ENCODE assay signal across 16 mouse cellular contexts in genomic region chr16:78019605-78020285, GRCm38 (mm10).
A peak's percentile ranks its signal among the peaks of the same experiment; 100 is the strongest.
DNase-seq lines count a peak whose midpoint lies in the region; ATAC-seq lines count a peak whose summit lies in the region.
"Had no signal": no experiment of that assay in that cellular context is flagged by ENCODE, and none has a peak within 500 bp of the region (broad histone marks: within the 10 kb centered on the region; RNA-seq: fewer than 3 reads in every experiment).

No protein-coding gene starts in this region.

- peak overlapping the region; percentile 7; the same call in 1 of the 2 replicates for H3K27ac ChIP-seq in hindbrain, embryonic 12.5 days
- H3K27ac ChIP-seq in hindbrain, embryonic 11.5 days (ENCODE audit: low read depth, low read length), result no peak overlapping the region
- peak overlapping the region; percentile 59; the same call in 1 of the 2 replicates for H3K27ac ChIP-seq in forebrain, embryonic 14.5 days (ENCODE audit: low read depth, low read length)
- H3K27ac ChIP-seq in midbrain, embryonic 15.5 days, result peak overlapping the region; percentile 62
- H3K27ac ChIP-seq in intestine, embryonic 16.5 days (ENCODE audit: low read length), result no peak overlapping the region
- no peak overlapping the region for H3K27ac ChIP-seq in liver, embryonic 12.5 days
- H3K27ac ChIP-seq: macrophage had no signal

- no peaks in the 10 kb centered on the region for H3K4me1 ChIP-seq in hindbrain, embryonic 12.5 days
- H3K4me1 ChIP-seq in hindbrain, embryonic 11.5 days (replicated peaks; ENCODE audit: control insufficient read depth, insufficient read depth, low read length), result no peaks in the 10 kb centered on the region
- no peaks in the 10 kb centered on the region; the same call in 1 of the 2 replicates for H3K4me1 ChIP-seq in forebrain, embryonic 14.5 days (ENCODE audit: control insufficient read depth, insufficient read depth, low read length)
- peaks cover 10% of the 10 kb centered on the region; the same call in 1 of the 2 replicates for H3K4me1 ChIP-seq in midbrain, embryonic 15.5 days
- no peaks in the 10 kb centered on the region for H3K4me1 ChIP-seq in intestine, embryonic 16.5 days (ENCODE audit: control insufficient read depth, insufficient read depth, low read length)
- H3K4me1 ChIP-seq in liver, embryonic 12.5 days, result no peaks in the 10 kb centered on the region

- H3K4me2 ChIP-seq in hindbrain, embryonic 12.5 days (replicated peaks), result no peak overlapping the region
- H3K4me2 ChIP-seq in hindbrain, embryonic 11.5 days (replicated peaks; ENCODE audit: low read depth, low read length), result no peak overlapping the region
- H3K4me2 ChIP-seq in forebrain, embryonic 14.5 days (ENCODE audit: low read length), result 0 out of 2 replicates have a peak overlapping the region, but pooled peaks have one; percentile 1
- H3K4me2 ChIP-seq in midbrain, embryonic 15.5 days, result 0 out of 2 replicates have a peak overlapping the region, but pooled peaks have one; percentile 6
- no peak overlapping the region for H3K4me2 ChIP-seq in intestine, embryonic 16.5 days (ENCODE audit: low read depth, low read length)
- no peak overlapping the region for H3K4me2 ChIP-seq in liver, embryonic 12.5 days
- H3K4me2 ChIP-seq: lung, embryonic 14.5 days had no signal

- 50% methylated on average over 8 of the region's 8 CpGs for WGBS in hindbrain, embryonic 12.5 days
- WGBS in hindbrain, embryonic 11.5 days, result 73% methylated on average over 8 of the region's 8 CpGs
- 18% methylated on average over 8 of the region's 8 CpGs for WGBS in forebrain, embryonic 14.5 days
- 34% methylated on average over 8 of the region's 8 CpGs for WGBS in midbrain, embryonic 15.5 days
- 67% methylated on average over 8 of the region's 8 CpGs for WGBS in intestine, embryonic 16.5 days
- 53% methylated on average over 8 of the region's 8 CpGs for WGBS in liver, embryonic 12.5 days (ENCODE audit: insufficient replicate concordance)

- DNase-seq in hindbrain, embryonic 11.5 days (ENCODE audit: low spot score), result no peak
- peak; percentile 66 for DNase-seq in Muller cell, postnatal 12 days (ENCODE audit: inconsistent ontology term)
- DNase-seq in forebrain, embryonic 14.5 days (ENCODE audit: low spot score), result peak; percentile 83
- no peak for DNase-seq in embryo, embryonic 9.5 days (ENCODE audit: extremely low spot score)
- DNase-seq: cerebellum, adult 11-12 months; kidney, adult 9 months; liver; lung, embryonic 14.5 days; right cerebral cortex, postnatal 25 days; thymus, postnatal 4 days had no signal

- H3K4me3 ChIP-seq in hindbrain, embryonic 12.5 days, result no peak overlapping the region
- no peak overlapping the region for H3K4me3 ChIP-seq in hindbrain, embryonic 11.5 days (ENCODE audit: low read depth, low read length)
- H3K4me3 ChIP-seq in forebrain, embryonic 14.5 days (ENCODE audit: low read depth, low read length), result no peak overlapping the region
- no peak overlapping the region for H3K4me3 ChIP-seq in midbrain, embryonic 15.5 days
- no peak overlapping the region for H3K4me3 ChIP-seq in intestine, embryonic 16.5 days (ENCODE audit: low read length)
- H3K4me3 ChIP-seq in liver, embryonic 12.5 days, result no peak overlapping the region

- H3K9ac ChIP-seq in hindbrain, embryonic 12.5 days, result no peak overlapping the region
- no peak overlapping the region for H3K9ac ChIP-seq in hindbrain, embryonic 11.5 days (ENCODE audit: low read depth, low read length)
- H3K9ac ChIP-seq in forebrain, embryonic 14.5 days (ENCODE audit: low read length), result no peak overlapping the region
- no peak overlapping the region for H3K9ac ChIP-seq in midbrain, embryonic 15.5 days
- H3K9ac ChIP-seq in intestine, embryonic 16.5 days (ENCODE audit: low read depth, low read length), result no peak overlapping the region
- no peak overlapping the region for H3K9ac ChIP-seq in liver, embryonic 12.5 days
- H3K9ac ChIP-seq: lung, embryonic 14.5 days had no signal

- H3K36me3 ChIP-seq in hindbrain, embryonic 12.5 days, result no peaks in the 10 kb centered on the region
- no peaks in the 10 kb centered on the region for H3K36me3 ChIP-seq in hindbrain, embryonic 11.5 days (ENCODE audit: control insufficient read depth, insufficient read depth, low read length)
- H3K36me3 ChIP-seq in forebrain, embryonic 14.5 days (ENCODE audit: control insufficient read depth, insufficient read depth, low read length), result no peaks in the 10 kb centered on the region
- no peaks in the 10 kb centered on the region for H3K36me3 ChIP-seq in midbrain, embryonic 15.5 days (replicated peaks)
- H3K36me3 ChIP-seq in intestine, embryonic 16.5 days (ENCODE audit: control insufficient read depth, insufficient read depth, low read length), result no peaks in the 10 kb centered on the region
- no peaks in the 10 kb centered on the region for H3K36me3 ChIP-seq in liver, embryonic 12.5 days

- ATAC-seq in hindbrain, embryonic 12.5 days (ENCODE audit: low FRiP score), result peak; percentile 66; the same call in 1 of the 2 replicates
- no peak for ATAC-seq in hindbrain, embryonic 11.5 days (ENCODE audit: low FRiP score)
- peak; percentile 91 for ATAC-seq in forebrain, embryonic 14.5 days
- ATAC-seq in midbrain, embryonic 15.5 days (replicated peaks), result peak; percentile 80
- ATAC-seq in intestine, embryonic 16.5 days, result no peak
- ATAC-seq in liver, embryonic 12.5 days, result no peak
- ATAC-seq: Patski had no signal

- no peaks in the 10 kb centered on the region for H3K27me3 ChIP-seq in hindbrain, embryonic 12.5 days
- no peaks in the 10 kb centered on the region for H3K27me3 ChIP-seq in hindbrain, embryonic 11.5 days (ENCODE audit: control insufficient read depth, insufficient read depth, low read length)
- H3K27me3 ChIP-seq in forebrain, embryonic 14.5 days (replicated peaks; ENCODE audit: control insufficient read depth, insufficient read depth, low read length), result no peaks in the 10 kb centered on the region
- H3K27me3 ChIP-seq in midbrain, embryonic 15.5 days (replicated peaks), result no peaks in the 10 kb centered on the region
- no peaks in the 10 kb centered on the region for H3K27me3 ChIP-seq in intestine, embryonic 16.5 days (replicated peaks; ENCODE audit: control insufficient read depth, insufficient read depth, low read length)
- H3K27me3 ChIP-seq in liver, embryonic 12.5 days (replicated peaks), result no peaks in the 10 kb centered on the region

- H3K9me3 ChIP-seq in hindbrain, embryonic 12.5 days (replicated peaks), result no peaks in the 10 kb centered on the region
- no peaks in the 10 kb centered on the region for H3K9me3 ChIP-seq in hindbrain, embryonic 11.5 days (ENCODE audit: control insufficient read depth, low read length)
- H3K9me3 ChIP-seq in forebrain, embryonic 14.5 days (replicated peaks; ENCODE audit: control insufficient read depth, low read length), result no peaks in the 10 kb centered on the region
- no peaks in the 10 kb centered on the region for H3K9me3 ChIP-seq in midbrain, embryonic 15.5 days
- H3K9me3 ChIP-seq in intestine, embryonic 16.5 days (ENCODE audit: control insufficient read depth, low read length), result no peaks in the 10 kb centered on the region
- H3K9me3 ChIP-seq in liver, embryonic 12.5 days (replicated peaks), result no peaks in the 10 kb centered on the region

Comparison
In these comparisons a context has a peak if more than half of its experiments do, and no peak if none do; other contexts are left out.
1. ATAC-seq: peak in hindbrain, embryonic 12.5 days (single experiment), forebrain, embryonic 14.5 days (single experiment) and midbrain, embryonic 15.5 days (single experiment); none in hindbrain, embryonic 11.5 days (single experiment), intestine, embryonic 16.5 days (single experiment) and liver, embryonic 12.5 days (single experiment).
2. H3K27ac ChIP-seq: peak in hindbrain, embryonic 12.5 days (single experiment), forebrain, embryonic 14.5 days (single experiment) and midbrain, embryonic 15.5 days (single experiment); none in hindbrain, embryonic 11.5 days (single experiment), intestine, embryonic 16.5 days (single experiment) and liver, embryonic 12.5 days (single experiment).
3. H3K4me2 ChIP-seq: peak in forebrain, embryonic 14.5 days (single experiment) and midbrain, embryonic 15.5 days (single experiment); none in hindbrain, embryonic 12.5 days (single experiment), hindbrain, embryonic 11.5 days (single experiment), intestine, embryonic 16.5 days (single experiment) and liver, embryonic 12.5 days (single experiment).
4. DNase-seq: peak in Muller cell, postnatal 12 days (single experiment) and forebrain, embryonic 14.5 days (single experiment); none in hindbrain, embryonic 11.5 days (single experiment) and embryo, embryonic 9.5 days (single experiment).